Mouse (Mus musculus) ES-Bruce4 (cell line): ENCODE measurements around the gene Suox. TPM values are rescaled to one million over a fixed set of nuclear protein-coding genes. Genes with fewer than 3 reads are reported as not detected.
"Not testable (repeated sequence)": the region's sequence is repeated elsewhere in the genome, so short reads cannot be mapped to it uniquely, and the experiment has no call there.

Experiments used
- H3K27ac ChIP-seq: 2 replicates; pipeline ENCODE4 v1.5.1; 2012; ENCODE audit warnings: low read length, inconsistent platforms; ENCODE audit not compliant: insufficient read depth
- H3K27me3 ChIP-seq: 2 replicates; pipeline ENCODE4 v1.6.1; 2012; ENCODE audit warnings: mild to moderate bottlenecking, low read length, inconsistent platforms; ENCODE audit not compliant: control insufficient read depth, poor library complexity, insufficient read depth, severe bottlenecking
- H3K36me3 ChIP-seq: 2 replicates; pipeline ENCODE4 v1.6.1; 2012; ENCODE audit warnings: inconsistent platforms, mild to moderate bottlenecking, low read length, moderate library complexity; ENCODE audit not compliant: control insufficient read depth, poor library complexity, insufficient read depth, severe bottlenecking
- H3K4me1 ChIP-seq: one replicate; pipeline ENCODE4 v1.8.1; 2011; ENCODE audit warnings: low read length; ENCODE audit not compliant: control insufficient read depth, insufficient read depth
- H3K4me3 ChIP-seq: 2 replicates; pipeline ENCODE4 v1.5.1; 2011; ENCODE audit warnings: low read depth, mild to moderate bottlenecking, low read length
- H3K9ac ChIP-seq: 2 replicates; pipeline ENCODE4 v1.6.1; 2012; ENCODE audit warnings: low read depth, mild to moderate bottlenecking, inconsistent platforms; ENCODE audit not compliant: poor library complexity, severe bottlenecking
- H3K9me3 ChIP-seq: replicated peaks from 2 replicates; pipeline ENCODE4 v1.6.1; 2012; ENCODE audit warnings: mild to moderate bottlenecking, low read length, inconsistent platforms; ENCODE audit not compliant: control insufficient read depth, poor library complexity, insufficient read depth, severe bottlenecking
- CTCF ChIP-seq: IDR thresholded peaks from one replicate; pipeline ENCODE4 v1.8.1; 2011; ENCODE audit warnings: low read depth, low read length
- EP300 ChIP-seq: IDR thresholded peaks from 2 replicates; pipeline ENCODE4 v1.6.1; 2011; ENCODE audit warnings: low read depth, low read length; ENCODE audit not compliant: insufficient read depth
- POLR2A ChIP-seq: IDR thresholded peaks from one replicate; pipeline ENCODE4 v1.8.1; 2011; ENCODE audit warnings: low read length; ENCODE audit not compliant: insufficient read depth
- polyA plus RNA-seq: library from polyadenylated mRNA; stranded (reverse); fragments of >200 nt; gene quantifications from 2 replicates; pipeline ENCODE4 v1.2.4, GENCODE M21; 2011; ENCODE audit warnings: low read depth; ENCODE audit not compliant: missing spikeins, insufficient read depth, insufficient read length

Suox gene
- polyA plus RNA-seq, 1 experiment = 14.3 TPM

- TF ChIP-seq CTCF = no peak
- 0 out of 2 replicates have a peak, but pooled peaks have one; percentile 9 for TF ChIP-seq EP300
- peak; percentile 83 for TF ChIP-seq POLR2A
- H3K9me3 ChIP-seq = no peaks in the 10 kb centered on the region
- H3K4me3 ChIP-seq = peak within 1 kb of the TSS; percentile 83
- no peaks in the 10 kb centered on the region for H3K27me3 ChIP-seq
- no peaks in the 10 kb centered on the region for H3K4me1 ChIP-seq
- peaks cover 23% of the 10 kb centered on the region for H3K36me3 ChIP-seq
- peak within 1 kb of the TSS; percentile 98 for H3K9ac ChIP-seq
- peak within 1 kb of the TSS; percentile 13 for H3K27ac ChIP-seq
These were observed 47.3 kb downstream of the Suox start, which contains the start of gene Rps26 for GRCm38 (mm10) chr10:128626311-128627310. Rps26 (minus strand) TSS chr10:128626747.

DNA sequence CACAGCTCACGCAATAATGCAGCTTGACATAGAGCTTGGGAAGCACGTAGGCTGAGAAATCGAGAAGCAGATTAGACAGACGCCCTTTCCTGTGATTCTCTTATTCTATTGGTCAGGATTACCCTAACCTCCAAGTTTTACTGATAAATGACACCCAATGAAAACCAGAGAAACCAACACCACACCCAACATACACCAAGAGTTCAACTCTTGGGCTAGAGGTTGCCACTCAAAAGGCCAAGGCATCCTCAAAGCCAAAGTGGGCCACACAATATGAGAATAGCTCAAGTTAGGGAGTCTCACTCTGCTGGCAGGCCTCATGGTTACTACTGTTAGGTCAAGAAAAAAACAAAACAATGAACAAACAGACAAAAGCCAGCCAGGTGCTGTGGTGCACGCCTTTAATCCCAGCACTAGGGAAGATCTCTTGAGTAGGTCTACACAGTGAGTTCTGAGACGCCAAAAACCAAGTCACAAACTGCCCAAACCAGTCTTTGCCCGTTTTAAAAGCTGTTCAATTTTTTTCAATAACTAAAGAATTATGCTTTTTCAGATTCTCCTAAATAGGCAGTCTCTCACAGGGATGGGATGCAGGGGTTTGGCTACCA lies 48.5 kb downstream of the Suox start:
- Histone ChIP-seq H3K9ac (peak overlapping the region; percentile 98), H3K27ac (peak overlapping the region; percentile 13), H3K27me3 (no peaks in the 10 kb centered on the region), H3K36me3 (peaks cover 23% of the 10 kb centered on the region), H3K9me3 (no peaks in the 10 kb centered on the region), H3K4me1 (no peaks in the 10 kb centered on the region), H3K4me3 (peak overlapping the region; percentile 83)
- no peak for TF ChIP-seq EP300
- TF ChIP-seq CTCF = no peak
- TF ChIP-seq POLR2A = no peak

DNA sequence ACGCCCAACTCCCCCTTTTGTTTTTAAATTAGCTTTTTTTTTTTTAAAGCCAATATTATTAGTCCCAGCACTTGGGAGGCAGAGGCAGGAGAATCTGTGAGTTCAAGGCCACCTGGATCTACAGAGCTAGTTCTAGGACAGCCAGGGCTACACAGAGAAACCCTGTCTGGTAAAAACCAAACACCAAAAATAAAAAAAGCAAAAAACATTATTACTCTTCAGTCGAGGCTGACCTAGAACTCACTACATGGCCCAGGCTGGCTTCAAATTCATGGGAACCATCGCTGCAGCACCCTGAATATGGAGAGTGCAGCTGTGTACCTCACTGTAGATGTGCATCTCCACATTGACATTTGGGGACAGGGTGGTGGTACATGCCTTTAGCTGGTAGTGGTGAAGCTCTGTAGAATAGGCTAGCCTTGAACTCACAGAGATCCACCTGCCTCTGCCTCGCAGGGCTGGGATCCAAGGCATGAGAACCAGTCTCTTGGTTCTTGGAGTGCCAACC lies 50.7 kb downstream of the Suox start:
- not testable (repeated sequence) for H3K27me3 ChIP-seq, H3K9ac ChIP-seq, H3K9me3 ChIP-seq, H3K4me1 ChIP-seq, H3K4me3 ChIP-seq
- Histone ChIP-seq H3K27ac (0 out of 2 replicates have a peak overlapping the region, but pooled peaks have one; percentile 12), H3K36me3 (peaks cover 23% of the 10 kb centered on the region)

DNA sequence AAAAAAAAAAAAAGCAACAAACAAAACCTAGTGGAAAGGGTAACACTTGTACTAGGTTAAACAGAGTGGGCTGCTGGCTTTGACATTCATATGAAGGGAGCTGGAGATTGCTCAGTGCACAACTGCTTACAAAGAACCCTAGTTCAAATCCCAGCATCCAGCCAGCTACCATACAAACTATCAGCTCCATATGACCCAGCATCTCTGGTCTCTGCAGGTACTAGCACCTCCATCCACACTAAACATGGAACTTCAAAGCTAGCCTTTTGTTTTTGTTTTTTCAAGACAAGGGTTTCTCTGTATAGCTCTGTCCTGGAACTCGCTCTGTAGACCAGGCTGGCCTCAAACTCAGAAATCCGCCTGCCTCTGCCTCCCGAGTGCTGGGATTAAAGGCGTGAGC lies 51.2 kb downstream of the Suox start:
- TF ChIP-seq CTCF (no peak), EP300 (no peak), POLR2A (no peak)
- Histone ChIP-seq H3K27me3 (no peaks in the 10 kb centered on the region), H3K4me3 (no peak overlapping the region), H3K27ac (0 out of 2 replicates have a peak overlapping the region, but pooled peaks have one; percentile 44), H3K9ac (no peak overlapping the region), H3K9me3 (no peaks in the 10 kb centered on the region), H3K4me1 (no peaks in the 10 kb centered on the region), H3K36me3 (peaks cover 23% of the 10 kb centered on the region)

DNA sequence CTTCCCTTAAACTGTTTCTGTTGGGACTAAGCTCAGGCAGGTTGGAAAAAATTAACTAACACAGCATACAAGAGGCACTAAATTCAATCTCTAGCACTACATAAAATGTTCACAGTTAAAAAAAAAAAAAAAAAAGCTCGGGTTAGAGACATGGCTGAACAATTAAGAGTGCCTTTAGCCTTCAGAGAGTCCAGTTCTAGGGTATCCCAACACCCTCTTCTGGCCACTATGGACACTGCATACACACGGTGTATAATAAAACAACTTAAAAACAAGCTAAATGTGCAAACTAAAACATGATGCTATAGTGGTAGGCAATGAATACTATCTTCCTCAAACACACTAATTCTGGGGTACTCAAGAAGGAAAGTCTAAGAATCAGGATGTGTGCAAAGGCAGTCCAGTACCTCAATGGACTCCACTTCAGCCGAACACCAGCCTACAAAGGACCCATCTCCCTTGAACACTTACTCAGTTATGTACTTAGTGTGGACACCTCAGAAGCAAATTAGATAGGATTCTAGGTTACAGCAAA lies 51.8 kb downstream of the Suox start:
- H3K9me3 ChIP-seq = no peaks in the 10 kb centered on the region
- no peaks in the 10 kb centered on the region for H3K4me1 ChIP-seq
- H3K27me3 ChIP-seq = no peaks in the 10 kb centered on the region
- H3K4me3 ChIP-seq = no peak overlapping the region
- H3K36me3 ChIP-seq = peaks cover 23% of the 10 kb centered on the region
- H3K27ac ChIP-seq = no peak overlapping the region
- TF ChIP-seq POLR2A (no peak), EP300 (no peak), CTCF (no peak)
- H3K9ac ChIP-seq = no peak overlapping the region

DNA sequence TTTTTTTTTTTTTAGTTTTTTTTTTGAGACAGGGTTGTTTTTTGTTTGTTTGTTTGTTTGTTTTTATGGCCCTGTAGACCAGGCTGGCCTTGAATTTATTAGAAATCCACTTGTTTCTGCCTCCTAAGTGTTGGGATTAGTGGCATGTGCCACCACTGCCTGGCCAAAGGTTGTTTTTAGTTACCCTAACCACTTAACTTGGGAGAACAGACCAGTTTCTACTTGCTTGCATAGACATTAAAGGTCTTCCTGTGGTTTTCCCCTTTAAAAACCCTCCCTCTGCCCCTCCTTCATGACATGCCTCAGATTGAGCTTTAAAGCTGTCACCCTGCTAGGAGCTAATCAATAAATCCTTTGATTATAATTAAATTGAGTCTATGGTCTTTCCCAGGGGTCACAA lies 53.6 kb downstream of the Suox start:
- no peaks in the 10 kb centered on the region for H3K9me3 ChIP-seq
- H3K27ac ChIP-seq = no peak overlapping the region
- no peaks in the 10 kb centered on the region for H3K27me3 ChIP-seq
- no peak overlapping the region for H3K9ac ChIP-seq
- no peak for TF ChIP-seq CTCF
- TF ChIP-seq POLR2A = no peak
- no peak for TF ChIP-seq EP300
- H3K36me3 ChIP-seq = peaks cover 17% of the 10 kb centered on the region
- no peaks in the 10 kb centered on the region for H3K4me1 ChIP-seq
- H3K4me3 ChIP-seq = no peak overlapping the region

Other genes with a start within 250 kb of the Suox start
- gene Smarcc2, start 214.8 kb downstream of the Suox start, polyA plus RNA-seq = 26.3 and 28.6 TPM in 2 replicates
- 642 and 680 TPM in 2 replicates for gene Myl6, start 179.9 kb downstream of the Suox start, polyA plus RNA-seq
- 9.0 and 12.8 TPM in 2 replicates for gene Myl6b, start 175.4 kb downstream of the Suox start, polyA plus RNA-seq
- 20.1 and 20.5 TPM in 2 replicates for gene Esyt1, start 148.2 kb downstream of the Suox start, polyA plus RNA-seq
- 22.4 and 24.6 TPM in 2 replicates for gene Zc3h10, start 126.3 kb downstream of the Suox start, polyA plus RNA-seq
- 3,771 and 3,978 TPM in 2 replicates for gene Rpl41, start 124.8 kb downstream of the Suox start, polyA plus RNA-seq
- 366 and 396 TPM in 2 replicates for gene Pa2g4, start 108.1 kb downstream of the Suox start, polyA plus RNA-seq
- gene Erbb3, start 84.4 kb downstream of the Suox start, polyA plus RNA-seq = 39.4 and 41.7 TPM in 2 replicates
- gene Rps26, start 47.3 kb downstream of the Suox start, polyA plus RNA-seq = 1,832 and 1,959 TPM in 2 replicates
- 9.8 and 11.6 TPM in 2 replicates for gene Ikzf4, start 28.1 kb downstream of the Suox start, polyA plus RNA-seq
- 79.0 and 83.6 TPM in 2 replicates for gene Rab5b, start 22.2 kb upstream of the Suox start, polyA plus RNA-seq
- gene Pmel, start 30.1 kb upstream of the Suox start, polyA plus RNA-seq = 3.0 TPM in 2 replicates
- gene Cdk2, start 31.0 kb upstream of the Suox start, polyA plus RNA-seq = 81.4 and 82.7 TPM in 2 replicates
- gene Dgka, start 70.8 kb upstream of the Suox start, polyA plus RNA-seq = 44.7 and 46.7 TPM in 2 replicates
- gene Pym1, start 73.8 kb upstream of the Suox start, polyA plus RNA-seq = 53.8 and 56.0 TPM in 2 replicates
- 0.46 and 1.5 TPM in 2 replicates for gene Mmp19, start 116.8 kb upstream of the Suox start, polyA plus RNA-seq
- gene Dnajc14, start 130.0 kb upstream of the Suox start, polyA plus RNA-seq = 41.3 and 45.5 TPM in 2 replicates
- 12.3 and 12.6 TPM in 2 replicates for gene Tmem198b, start 130.3 kb upstream of the Suox start, polyA plus RNA-seq
- 269 and 288 TPM in 2 replicates for gene Sarnp, start 143.3 kb upstream of the Suox start, polyA plus RNA-seq
- gene Ormdl2, start 147.6 kb upstream of the Suox start, polyA plus RNA-seq = 63.2 and 69.2 TPM in 2 replicates
- 2.8 and 3.0 TPM in 2 replicates for gene Gdf11, start 217.6 kb upstream of the Suox start, polyA plus RNA-seq
- gene Cd63, start 226.9 kb upstream of the Suox start, polyA plus RNA-seq = 116 and 130 TPM in 2 replicates
- 3.5 and 3.9 TPM in 2 replicates for gene Rdh5, start 248.8 kb upstream of the Suox start, polyA plus RNA-seq
- 36.7 and 44.5 TPM in 2 replicates for gene Bloc1s1, start 250.0 kb upstream of the Suox start, polyA plus RNA-seq